Mouse (Mus musculus): Measurements from ENCODE around the gene Duox1. TPM values are rescaled to one million over a fixed set of nuclear protein-coding genes. Genes with fewer than 3 reads are reported as not detected.

The Duox1 gene
- 0.76 and 1.0 TPM in 2 replicates for total RNA-seq (2012; rRNA removed)

DNA sequence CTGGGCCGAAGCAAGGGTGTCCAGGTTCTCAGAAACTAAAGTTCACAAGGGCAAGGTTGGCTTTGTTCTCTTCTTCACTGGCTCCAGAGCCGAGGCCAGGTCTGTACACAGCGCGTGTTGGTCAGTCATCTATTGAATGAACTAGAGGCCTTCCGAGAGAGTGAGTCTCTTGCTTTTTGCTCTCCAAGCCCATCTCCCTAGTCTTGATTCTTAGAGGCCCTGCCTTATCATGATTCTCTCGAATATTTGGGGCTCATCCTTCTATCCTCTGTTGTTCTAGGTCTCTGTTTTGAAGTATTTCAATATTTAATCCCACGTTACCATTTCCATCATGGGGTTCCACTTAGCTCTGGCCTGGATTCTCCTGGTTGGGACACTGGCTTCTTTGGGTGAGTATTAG lies at the start of gene Duox1:
Gene Duox1, plus strand, starts transcription at position 301 of the 400 bp plus-strand sequence.
- no peak within 1 kb of the TSS for H3K27ac ChIP-seq (ENCODE audit: insufficient read depth, low read depth, low read length, poor library complexity, severe bottlenecking)
- DNase-seq (ENCODE audit: low read depth, low spot score) = no peak
- no peak within 1 kb of the TSS for H3K9ac ChIP-seq (ENCODE audit: insufficient read depth, low read depth, low read length, poor library complexity, severe bottlenecking)
- peaks cover 0 to 12% of the 10 kb centered on the region in 2 experiments; a peak in 2 of 4 replicates for H3K4me1 ChIP-seq (ENCODE audit: control insufficient read depth in 2 of 2, insufficient read depth in 2 of 2, low read length in 2 of 2, poor library complexity in 1 of 2)
- H3K4me3 ChIP-seq (ENCODE audit: insufficient read depth in 1 of 2, low read depth in 1 of 2, low read length in 2 of 2, poor library complexity in 1 of 2, severe bottlenecking in 1 of 2) = no peak within 1 kb of the TSS
- TF ChIP-seq CHD2 (IDR thresholded peaks at IDR 0.05; ENCODE audit: low read depth, low read length) (no peak), ZNF384 (IDR thresholded peaks at IDR 0.05; ENCODE audit: low read depth, low read length) (no peak), ZC3H11A (IDR thresholded peaks at IDR 0.05; ENCODE audit: borderline replicate concordance, low read depth, low read length) (no peak), HCFC1 (IDR thresholded peaks at IDR 0.05; ENCODE audit: borderline replicate concordance, insufficient read depth, low read length) (no peak), MAFK (IDR thresholded peaks at IDR 0.05; ENCODE audit: insufficient read depth, low read depth, low read length) (no peak)
- no peaks in the 10 kb centered on the region for H3K9me3 ChIP-seq (ENCODE audit: control insufficient read depth, insufficient read depth, low read depth, low read length)
- no peaks in the 10 kb centered on the region for H3K36me3 ChIP-seq (ENCODE audit: control insufficient read depth, insufficient read depth, low read length, poor library complexity, severe bottlenecking)
- in situ Hi-C loops (cut with MboI; ENCODE audit: low sequenced_read_pairs in 2 of 2, unreplicated experiment in 2 of 2) = no loop called here

DNA sequence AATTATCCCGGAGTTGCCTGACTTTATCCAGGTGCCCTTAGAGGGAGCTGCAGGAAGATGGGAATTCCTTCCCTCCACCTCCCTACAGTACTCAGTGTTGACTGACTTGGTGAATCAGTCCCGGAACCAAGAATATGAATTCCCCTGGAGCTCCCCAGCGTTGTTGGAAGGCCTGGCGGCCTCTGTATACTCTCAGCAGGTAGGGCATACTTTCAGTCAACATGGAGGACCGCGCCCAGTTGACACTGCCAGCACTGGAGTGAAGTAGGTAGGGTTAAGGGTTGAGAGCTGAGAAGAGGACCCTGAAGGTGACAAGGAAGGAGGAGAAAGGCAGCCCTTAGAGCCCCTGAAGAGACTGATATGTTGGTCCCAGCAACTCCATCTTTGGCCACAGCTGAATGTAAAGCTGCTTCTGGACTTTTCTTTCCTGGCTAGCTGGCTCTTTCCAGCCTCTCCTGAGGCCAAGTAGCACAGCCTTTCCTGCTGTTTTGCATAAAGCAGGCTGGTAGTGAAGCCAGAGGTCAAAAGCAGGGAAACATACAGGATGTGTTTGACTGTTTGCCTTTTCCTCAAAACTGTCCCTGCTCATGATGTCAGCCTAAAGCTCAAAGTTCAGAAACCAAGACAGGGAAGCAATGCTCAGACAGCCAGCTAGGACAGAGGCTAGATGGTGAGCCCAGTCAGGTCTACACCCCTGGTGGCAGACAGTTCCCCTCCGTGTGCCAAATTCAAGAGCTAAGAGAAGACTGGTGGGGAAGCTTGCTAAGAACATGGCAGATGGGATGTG lies 48.9 kb upstream of the Duox1 start:
- Histone ChIP-seq H3K4me1 (ENCODE audit: control insufficient read depth in 2 of 2, insufficient read depth in 2 of 2, low read length in 2 of 2, poor library complexity in 1 of 2) (0 out of 4 replicates have a peak, but pooled peaks cover 0 to 4% of the 10 kb centered on the region in 2 experiments), H3K9ac (ENCODE audit: insufficient read depth, low read depth, low read length, poor library complexity, severe bottlenecking) (no peak overlapping the region), H3K36me3 (ENCODE audit: control insufficient read depth, insufficient read depth, low read length, poor library complexity, severe bottlenecking) (peaks cover 2% of the 10 kb centered on the region; the same call in 1 of the 2 replicates), H3K9me3 (ENCODE audit: control insufficient read depth, insufficient read depth, low read depth, low read length) (no peaks in the 10 kb centered on the region), H3K27ac (ENCODE audit: insufficient read depth, low read depth, low read length, poor library complexity, severe bottlenecking) (no peak overlapping the region), H3K4me3 (ENCODE audit: insufficient read depth in 1 of 2, low read depth in 1 of 2, low read length in 2 of 2, poor library complexity in 1 of 2, severe bottlenecking in 1 of 2) (no peak overlapping the region)
- in situ Hi-C loops (cut with MboI; ENCODE audit: low sequenced_read_pairs in 2 of 2, unreplicated experiment in 2 of 2) = no loop called here
- no peak for TF ChIP-seq ZC3H11A (IDR thresholded peaks at IDR 0.05; ENCODE audit: borderline replicate concordance, low read depth, low read length)
- DNase-seq (ENCODE audit: low read depth, low spot score) = no peak

DNA sequence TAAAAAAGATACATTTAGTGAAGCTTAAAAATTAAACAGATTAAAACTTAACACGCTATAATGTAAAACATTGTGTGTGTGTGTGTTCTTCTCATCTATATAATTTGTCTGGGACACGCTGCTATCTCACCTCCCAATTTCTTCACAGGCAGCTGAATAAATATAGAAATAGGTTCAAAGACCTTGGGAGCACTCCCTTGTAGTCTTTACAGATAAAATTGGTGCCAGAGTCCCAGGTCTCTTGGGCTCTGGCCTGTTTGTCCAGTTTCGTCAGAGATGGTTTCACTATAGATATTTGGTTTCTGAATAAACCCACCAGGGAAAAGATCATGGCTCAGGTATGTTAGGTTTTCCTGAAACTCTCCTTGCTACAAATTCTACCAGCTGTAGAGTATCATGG lies 36.7 kb upstream of the Duox1 start:
- Histone ChIP-seq H3K9ac (ENCODE audit: insufficient read depth, low read depth, low read length, poor library complexity, severe bottlenecking) (no peak overlapping the region), H3K27ac (ENCODE audit: insufficient read depth, low read depth, low read length, poor library complexity, severe bottlenecking) (no peak overlapping the region), H3K36me3 (ENCODE audit: control insufficient read depth, insufficient read depth, low read length, poor library complexity, severe bottlenecking) (no peaks in the 10 kb centered on the region), H3K4me3 (ENCODE audit: insufficient read depth in 1 of 2, low read depth in 1 of 2, low read length in 2 of 2, poor library complexity in 1 of 2, severe bottlenecking in 1 of 2) (no peak overlapping the region), H3K4me1 (ENCODE audit: control insufficient read depth in 2 of 2, insufficient read depth in 2 of 2, low read length in 2 of 2, poor library complexity in 1 of 2) (no peaks in the 10 kb centered on the region), H3K9me3 (ENCODE audit: control insufficient read depth, insufficient read depth, low read depth, low read length) (no peaks in the 10 kb centered on the region)
- TF ChIP-seq HCFC1 (IDR thresholded peaks at IDR 0.05; ENCODE audit: borderline replicate concordance, insufficient read depth, low read length) (no peak), CHD2 (IDR thresholded peaks at IDR 0.05; ENCODE audit: low read depth, low read length) (no peak), ZC3H11A (IDR thresholded peaks at IDR 0.05; ENCODE audit: borderline replicate concordance, low read depth, low read length) (no peak), MAFK (IDR thresholded peaks at IDR 0.05; ENCODE audit: insufficient read depth, low read depth, low read length) (no peak), ZNF384 (IDR thresholded peaks at IDR 0.05; ENCODE audit: low read depth, low read length) (no peak)
- in situ Hi-C loops (cut with MboI; ENCODE audit: low sequenced_read_pairs in 2 of 2, unreplicated experiment in 2 of 2) = no loop called here
- DNase-seq (ENCODE audit: low read depth, low spot score) = no peak

DNA sequence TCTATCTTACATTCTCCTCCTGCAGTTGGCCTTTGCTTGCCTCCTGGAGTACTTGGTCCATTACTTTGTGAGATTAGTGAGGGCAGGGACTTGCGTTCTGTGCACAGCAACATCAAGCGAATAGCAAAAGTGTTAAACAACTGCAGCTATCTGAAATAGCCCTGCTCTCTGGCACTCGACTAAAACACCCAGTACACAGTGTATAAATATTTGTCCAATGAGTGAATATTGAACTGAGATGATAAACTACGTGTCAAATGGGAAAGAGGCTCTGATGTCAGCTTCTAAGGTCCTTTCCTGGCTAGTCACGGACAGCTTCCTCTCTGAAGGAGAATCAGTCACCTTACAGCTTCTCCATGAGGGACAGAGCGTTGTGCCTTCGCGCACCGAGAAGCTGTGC lies 31.4 kb upstream of the Duox1 start:
- Histone ChIP-seq H3K36me3 (ENCODE audit: control insufficient read depth, insufficient read depth, low read length, poor library complexity, severe bottlenecking) (no peaks in the 10 kb centered on the region), H3K4me1 (ENCODE audit: control insufficient read depth in 2 of 2, insufficient read depth in 2 of 2, low read length in 2 of 2, poor library complexity in 1 of 2) (no peaks in the 10 kb centered on the region), H3K9ac (ENCODE audit: insufficient read depth, low read depth, low read length, poor library complexity, severe bottlenecking) (no peak overlapping the region), H3K4me3 (ENCODE audit: insufficient read depth in 1 of 2, low read depth in 1 of 2, low read length in 2 of 2, poor library complexity in 1 of 2, severe bottlenecking in 1 of 2) (no peak overlapping the region), H3K27ac (ENCODE audit: insufficient read depth, low read depth, low read length, poor library complexity, severe bottlenecking) (no peak overlapping the region), H3K9me3 (ENCODE audit: control insufficient read depth, insufficient read depth, low read depth, low read length) (no peaks in the 10 kb centered on the region)
- no peak for DNase-seq (ENCODE audit: low read depth, low spot score)
- no peak for TF ChIP-seq CHD2 (IDR thresholded peaks at IDR 0.05; ENCODE audit: low read depth, low read length)
- no peak for TF ChIP-seq ZC3H11A (IDR thresholded peaks at IDR 0.05; ENCODE audit: borderline replicate concordance, low read depth, low read length)
- no peak for TF ChIP-seq ZNF384 (IDR thresholded peaks at IDR 0.05; ENCODE audit: low read depth, low read length)
- no peak for TF ChIP-seq MAFK (IDR thresholded peaks at IDR 0.05; ENCODE audit: insufficient read depth, low read depth, low read length)
- no peak for TF ChIP-seq HCFC1 (IDR thresholded peaks at IDR 0.05; ENCODE audit: borderline replicate concordance, insufficient read depth, low read length)
- in situ Hi-C loops (cut with MboI; ENCODE audit: low sequenced_read_pairs in 2 of 2, unreplicated experiment in 2 of 2) = no loop called here
